Mouse (Mus musculus) heart, embryonic 13.5 days (tissue): ENCODE measurements around the gene Fga. TPM values are rescaled to one million over a fixed set of nuclear protein-coding genes. Genes with fewer than 3 reads are reported as not detected.

ENCODE experiments used
- ATAC-seq: fragments of 200-750 bp; cut with Nextera tagmentation; 2 replicates; pipeline ENCODE4 v1.8.0; 2017; ENCODE audit warnings: moderate TSS enrichment; ENCODE audit not compliant: insufficient number of reproducible peaks, low FRiP score, low TSS enrichment; ENCODE audit errors: extremely low read depth
- H3K27ac ChIP-seq: fragments of 300-500 bp; sonication (generic); replicated peaks from 2 replicates; pipeline ENCODE4 v1.5.1; 2015; ENCODE audit warnings: moderate library complexity, mild to moderate bottlenecking, inconsistent platforms
- H3K27me3 ChIP-seq: fragments of 300-500 bp; sonication (generic); replicated peaks from 2 replicates; pipeline ENCODE4 v1.6.1; 2015; ENCODE audit warnings: mild to moderate bottlenecking, inconsistent platforms
- H3K36me3 ChIP-seq: fragments of 300-500 bp; sonication (generic); 2 replicates; pipeline ENCODE4 v1.6.1; 2015; ENCODE audit warnings: mild to moderate bottlenecking, inconsistent platforms
- H3K4me1 ChIP-seq: fragments of 300-500 bp; sonication (generic); 2 replicates; pipeline ENCODE4 v1.6.1; 2015; ENCODE audit warnings: inconsistent platforms
- H3K4me2 ChIP-seq: fragments of 300-500 bp; sonication (generic); 2 replicates; pipeline ENCODE4 v1.6.1; 2015; ENCODE audit warnings: inconsistent platforms, mild to moderate bottlenecking, moderate library complexity
- H3K4me3 ChIP-seq: fragments of 300-500 bp; sonication (generic); 2 replicates; pipeline ENCODE4 v1.5.1; 2015; ENCODE audit warnings: moderate library complexity, mild to moderate bottlenecking, inconsistent platforms
- H3K9ac ChIP-seq: fragments of 300-500 bp; sonication (generic); 2 replicates; pipeline ENCODE4 v1.6.1; 2015; ENCODE audit warnings: inconsistent platforms, mild to moderate bottlenecking, moderate library complexity
- H3K9me3 ChIP-seq: fragments of 300-500 bp; sonication (generic); 2 replicates; pipeline ENCODE4 v1.6.1; 2016; ENCODE audit warnings: inconsistent platforms
- WGBS: fragments of 180-500 bp; shearing (Covaris S2); methylation state at CpG from one replicate; pipeline ENCODE4 v1.1.7; 2015; ENCODE audit warnings: mixed read lengths; 5-methylcytosine and 5-hydroxymethylcytosine counted together
- polyA plus RNA-seq: library from polyadenylated mRNA; unstranded; fragments of >200 nt; fragmentation: Nextera tagmentation; extraction: Ambion mirVana; gene quantifications from 2 replicates; pipeline ENCODE4 v1.2.1, GENCODE M21; 2015

The Fga gene
- polyA plus RNA-seq, result 1.4 and 8.7 TPM in 2 replicates

GRCm38 (mm10) chr3:83025475-83026301 lies at the start of gene Fga:
Fga (plus strand) TSS chr3:83026076.
- H3K36me3 ChIP-seq, result no peaks in the 10 kb centered on the region

DNA sequence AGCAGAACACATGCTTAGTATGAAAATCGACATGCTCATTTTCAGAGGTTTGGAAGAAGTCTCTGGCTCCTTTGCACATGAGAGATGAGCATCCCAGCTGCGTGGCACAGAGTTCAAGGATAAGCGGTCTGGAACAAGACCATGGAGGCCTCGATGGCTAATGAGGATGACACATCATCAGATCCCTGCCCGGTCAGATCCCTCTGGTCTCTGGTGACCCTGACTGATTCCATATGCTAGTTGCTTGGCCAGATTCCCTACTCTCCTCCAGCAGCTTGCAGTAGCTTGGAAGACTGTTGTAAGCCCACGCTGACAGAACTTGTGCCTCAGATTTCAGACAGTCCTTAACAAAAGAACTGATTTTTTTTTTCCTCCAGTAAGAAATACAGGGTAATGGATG lies 45.1 kb upstream of the Fga start:
- Histone ChIP-seq H3K4me1 (no peaks in the 10 kb centered on the region), H3K36me3 (no peaks in the 10 kb centered on the region), H3K9ac (no peak overlapping the region), H3K27ac (no peak overlapping the region), H3K4me3 (no peak overlapping the region), H3K9me3 (no peaks in the 10 kb centered on the region), H3K4me2 (no peak overlapping the region), H3K27me3 (no peaks in the 10 kb centered on the region)
- WGBS, result 70% methylated on average over 6 of the region's 6 CpGs
- ATAC-seq, result no peak; the same call in 1 of the 2 replicates

More at GRCm38 (mm10) chr3:83025475-83026301, at the start of gene Fga:
- no peaks in the 10 kb centered on the region for H3K4me1 ChIP-seq
- H3K9me3 ChIP-seq, result no peaks in the 10 kb centered on the region
- H3K9ac ChIP-seq, result no peak within 1 kb of the TSS
- H3K4me3 ChIP-seq, result no peak within 1 kb of the TSS
- H3K27ac ChIP-seq, result no peak within 1 kb of the TSS
- no peaks in the 10 kb centered on the region for H3K27me3 ChIP-seq
- H3K4me2 ChIP-seq, result no peak within 1 kb of the TSS
- 64% methylated on average over 9 of the region's 9 CpGs for WGBS
- ATAC-seq, result no peak

GRCm38 (mm10) chr3:82981861-82982260 lies 44.0 kb upstream of the Fga start:
- WGBS, result 61% methylated on average over 8 of the region's 8 CpGs
- no peak overlapping the region for H3K4me2 ChIP-seq
- ATAC-seq, result no peak

DNA sequence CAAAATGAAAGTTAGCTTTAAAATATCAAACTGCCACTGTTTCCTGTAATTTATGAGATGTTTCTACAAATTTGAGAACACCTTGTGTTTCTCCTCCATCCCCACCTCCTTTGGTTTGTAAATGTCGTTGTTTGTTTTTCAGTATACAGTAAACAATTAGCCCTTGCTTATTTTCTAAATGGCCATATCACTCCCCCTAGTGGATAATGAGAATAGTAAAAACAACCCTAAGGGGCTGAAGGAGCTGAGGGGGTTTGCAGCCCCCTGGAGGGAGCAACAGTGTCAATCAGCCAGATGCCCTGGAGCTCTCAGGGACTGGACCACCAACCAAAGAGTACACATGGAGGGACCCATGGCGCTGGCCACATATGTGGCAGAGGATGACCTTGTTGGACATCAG lies 41.0 kb upstream of the Fga start:
- H3K9me3 ChIP-seq, result no peaks in the 10 kb centered on the region
- H3K4me1 ChIP-seq, result no peaks in the 10 kb centered on the region
- WGBS, result 78% methylated on average over 2 of the region's 2 CpGs
- no peak for ATAC-seq
- no peak overlapping the region for H3K9ac ChIP-seq
- H3K4me3 ChIP-seq, result no peak overlapping the region
- no peak overlapping the region for H3K27ac ChIP-seq
- H3K36me3 ChIP-seq, result no peaks in the 10 kb centered on the region
- no peak overlapping the region for H3K4me2 ChIP-seq
- H3K27me3 ChIP-seq, result no peaks in the 10 kb centered on the region

More at GRCm38 (mm10) chr3:82981861-82982260, 44.0 kb upstream of the Fga start:
- Histone ChIP-seq H3K27ac (no peak overlapping the region), H3K4me3 (no peak overlapping the region), H3K4me1 (no peaks in the 10 kb centered on the region), H3K9me3 (no peaks in the 10 kb centered on the region), H3K36me3 (no peaks in the 10 kb centered on the region), H3K9ac (no peak overlapping the region), H3K27me3 (no peaks in the 10 kb centered on the region)

- no peak overlapping the region for H3K4me2 ChIP-seq
- H3K9ac ChIP-seq, result no peak overlapping the region
- H3K4me1 ChIP-seq, result peaks cover 8% of the 10 kb centered on the region
- H3K36me3 ChIP-seq, result no peaks in the 10 kb centered on the region
- no peak overlapping the region for H3K4me3 ChIP-seq
- no peak overlapping the region for H3K27ac ChIP-seq
- WGBS, result 75% methylated on average over 12 of the region's 12 CpGs
- no peak for ATAC-seq
- H3K27me3 ChIP-seq, result peaks cover 24% of the 10 kb centered on the region
- H3K9me3 ChIP-seq, result no peaks in the 10 kb centered on the region
Observed at GRCm38 (mm10) chr3:82991963-82992362, 33.9 kb upstream of the Fga start.

GRCm38 (mm10) chr3:82992956-82993355 lies 32.9 kb upstream of the Fga start:
- Histone ChIP-seq H3K4me1 (peaks cover 8% of the 10 kb centered on the region), H3K9me3 (no peaks in the 10 kb centered on the region), H3K4me2 (no peak overlapping the region), H3K36me3 (no peaks in the 10 kb centered on the region), H3K4me3 (no peak overlapping the region), H3K9ac (no peak overlapping the region), H3K27me3 (peaks cover 25% of the 10 kb centered on the region), H3K27ac (no peak overlapping the region)
- ATAC-seq, result no peak
- WGBS, result 79% methylated on average over 6 of the region's 6 CpGs

DNA sequence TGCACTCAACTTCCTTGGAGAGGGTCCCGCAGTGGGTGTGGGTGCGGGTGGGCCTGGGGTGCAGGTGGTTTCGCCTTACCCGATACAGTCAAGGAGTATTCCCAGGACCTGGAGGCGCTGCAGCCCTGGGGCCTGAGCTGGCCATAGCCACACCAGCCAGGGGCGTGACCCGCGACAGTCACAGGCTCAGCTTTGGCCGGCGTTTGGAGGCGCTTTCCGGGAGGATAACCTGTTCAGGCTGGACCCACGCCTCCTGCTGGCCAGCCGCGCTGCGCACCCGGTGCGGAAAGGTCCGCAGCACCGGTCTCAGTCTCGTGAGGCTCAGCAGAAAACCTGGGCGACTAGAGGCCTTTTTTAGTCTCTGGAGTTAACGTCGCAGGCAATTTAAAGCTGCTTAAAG lies 30.5 kb upstream of the Fga start:
- Histone ChIP-seq H3K9ac (peak overlapping the region; percentile 58; the same call in 1 of the 2 replicates), H3K4me2 (peak overlapping the region; percentile 71), H3K27ac (no peak overlapping the region), H3K9me3 (no peaks in the 10 kb centered on the region), H3K4me1 (peaks cover 8% of the 10 kb centered on the region), H3K4me3 (peak overlapping the region; percentile 43), H3K27me3 (peaks cover 25% of the 10 kb centered on the region), H3K36me3 (no peaks in the 10 kb centered on the region)
- ATAC-seq, result no peak; the same call in 1 of the 2 replicates
- WGBS, result 2% methylated on average over 24 of the region's 24 CpGs

DNA sequence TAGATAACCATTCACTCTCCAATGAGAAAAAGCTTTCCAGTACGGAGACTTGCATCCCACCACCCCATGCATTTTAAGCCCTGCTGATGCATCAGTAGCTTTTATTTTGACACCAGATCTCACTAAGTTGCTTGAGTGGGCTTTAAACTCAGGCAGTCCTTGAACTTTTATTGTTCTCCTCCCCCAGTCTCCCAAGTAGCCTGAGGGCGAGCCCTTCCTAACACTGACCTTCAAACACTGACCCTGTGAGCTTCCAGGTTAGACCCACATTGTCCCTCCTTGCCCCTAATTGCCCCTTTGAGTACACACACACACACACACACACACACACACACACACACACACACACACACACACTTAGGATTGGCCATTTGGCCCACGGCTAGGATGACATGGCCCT lies 29.2 kb upstream of the Fga start:
- Histone ChIP-seq H3K27me3 (peaks cover 25% of the 10 kb centered on the region), H3K4me2 (no peak overlapping the region), H3K9ac (no peak overlapping the region), H3K36me3 (no peaks in the 10 kb centered on the region), H3K27ac (no peak overlapping the region), H3K4me1 (peaks cover 8% of the 10 kb centered on the region), H3K4me3 (no peak overlapping the region), H3K9me3 (no peaks in the 10 kb centered on the region)
- ATAC-seq, result no peak
- WGBS, result 67% methylated on average over 3 of the region's 3 CpGs

GRCm38 (mm10) chr3:82998772-82999463 lies 27.0 kb upstream of the Fga start:
- Histone ChIP-seq H3K9ac (no peak overlapping the region), H3K4me2 (no peak overlapping the region), H3K27me3 (peaks cover 25% of the 10 kb centered on the region), H3K9me3 (no peaks in the 10 kb centered on the region), H3K36me3 (no peaks in the 10 kb centered on the region), H3K4me1 (peaks cover 8% of the 10 kb centered on the region), H3K27ac (no peak overlapping the region), H3K4me3 (no peak overlapping the region)
- no peak for ATAC-seq
- 28% methylated on average over 8 of the region's 8 CpGs for WGBS

- 83% methylated on average over 9 of the region's 9 CpGs for WGBS
- peaks cover 8% of the 10 kb centered on the region for H3K4me1 ChIP-seq
- H3K4me2 ChIP-seq, result no peak overlapping the region
- no peaks in the 10 kb centered on the region for H3K9me3 ChIP-seq
- no peak overlapping the region for H3K4me3 ChIP-seq
- peaks cover 16% of the 10 kb centered on the region for H3K27me3 ChIP-seq
- ATAC-seq, result no peak
- no peaks in the 10 kb centered on the region for H3K36me3 ChIP-seq
- H3K27ac ChIP-seq, result no peak overlapping the region
- H3K9ac ChIP-seq, result no peak overlapping the region
Observed at GRCm38 (mm10) chr3:82999995-83000394, 25.9 kb upstream of the Fga start.

- Histone ChIP-seq H3K9ac (no peak overlapping the region), H3K27ac (no peak overlapping the region), H3K4me3 (no peak overlapping the region), H3K4me2 (no peak overlapping the region), H3K36me3 (no peaks in the 10 kb centered on the region), H3K9me3 (no peaks in the 10 kb centered on the region), H3K4me1 (no peaks in the 10 kb centered on the region), H3K27me3 (no peaks in the 10 kb centered on the region)
- ATAC-seq, result no peak
- 3% methylated on average over 2 of the region's 2 CpGs for WGBS
Observed at GRCm38 (mm10) chr3:83002191-83002590, 23.7 kb upstream of the Fga start.
